Mouse (Mus musculus) right cerebral cortex, postnatal 4 days (tissue): ENCODE results near the gene Ctf1.

Experiments
- DNase-seq: peaks from one replicate; pipeline ENCODE4 v3.0.0-alpha.2; 2022

Ctf1 gene

GRCm38 (mm10) chr7:127712461-127713385 is at the start of gene Ctf1:
Gene Ctf1, plus strand, starts transcription at chr7:127712736.
- peak; percentile 77 for DNase-seq

GRCm38 (mm10) chr7:127662926-127663325 is 49.6 kb upstream of the Ctf1 start:
- DNase-seq, result no peak

DNA sequence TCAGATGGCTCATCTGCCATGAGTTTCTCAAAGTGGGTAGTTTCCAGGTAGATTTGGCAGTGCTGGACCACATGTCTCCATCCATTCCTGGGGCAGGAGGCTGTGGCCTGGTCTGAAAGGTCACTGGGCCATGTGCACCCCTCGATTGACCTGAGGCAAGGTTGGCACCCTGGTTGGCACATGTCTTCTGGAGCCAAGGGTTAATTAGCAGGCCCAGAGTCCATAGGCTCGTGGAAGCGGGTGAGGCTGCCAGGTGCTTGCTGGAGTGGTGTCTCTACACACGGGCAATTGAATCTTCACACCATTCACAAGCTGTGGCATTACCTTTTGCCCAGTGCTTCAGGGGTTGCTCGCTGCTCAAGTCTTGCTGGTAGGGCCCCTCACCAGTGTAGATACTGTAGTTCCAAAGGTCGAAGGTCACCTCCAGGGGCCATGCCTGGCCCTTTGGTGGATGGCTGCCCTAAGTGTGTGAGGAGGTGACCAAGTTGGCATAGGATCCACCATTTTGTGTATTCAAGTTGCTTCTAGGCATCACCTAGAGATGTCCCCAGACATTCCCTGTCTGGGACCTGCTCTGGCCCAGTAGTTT is 46.4 kb upstream of the Ctf1 start:
- DNase-seq, result no peak

DNA sequence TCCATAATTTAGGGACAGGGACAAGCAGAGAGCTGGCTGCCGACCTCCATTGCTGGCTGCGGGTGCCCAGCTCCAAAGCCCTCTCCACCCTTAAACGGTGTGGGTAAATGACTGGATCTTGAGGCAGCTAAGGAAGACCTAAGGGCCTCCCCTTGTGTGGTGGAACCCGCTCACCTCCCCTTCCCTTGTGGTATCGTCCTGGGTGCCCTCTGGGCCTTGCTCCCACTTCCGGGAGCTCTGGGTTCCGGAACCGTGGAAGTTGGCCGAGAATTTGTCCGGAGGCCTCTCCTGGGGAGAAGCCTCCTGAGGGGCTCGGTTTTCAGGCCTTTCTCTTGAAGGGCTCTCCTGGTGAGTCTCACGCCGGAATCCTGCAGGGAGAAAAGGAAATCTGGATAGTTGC is 45.9 kb upstream of the Ctf1 start:
- DNase-seq, result no peak

DNA sequence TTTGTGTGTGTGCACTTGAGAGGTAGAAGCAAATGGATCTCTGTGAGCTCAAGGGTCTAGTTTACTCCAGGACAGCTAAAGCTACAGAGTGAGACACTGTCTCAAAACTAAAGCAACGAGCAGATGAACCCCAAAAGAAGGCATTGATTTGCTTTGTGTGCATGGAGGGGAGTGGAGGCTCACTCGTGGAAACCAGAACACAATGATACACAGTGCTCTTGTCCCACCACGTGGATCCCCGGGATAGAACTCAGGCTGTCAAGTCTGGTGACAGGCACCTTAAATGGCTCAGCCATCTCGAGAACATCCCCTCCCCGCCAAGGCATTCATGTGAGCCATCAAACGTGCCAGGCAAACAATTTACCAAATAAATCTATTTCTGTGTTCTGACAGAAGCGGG is 45.4 kb upstream of the Ctf1 start:
- no peak for DNase-seq

DNA sequence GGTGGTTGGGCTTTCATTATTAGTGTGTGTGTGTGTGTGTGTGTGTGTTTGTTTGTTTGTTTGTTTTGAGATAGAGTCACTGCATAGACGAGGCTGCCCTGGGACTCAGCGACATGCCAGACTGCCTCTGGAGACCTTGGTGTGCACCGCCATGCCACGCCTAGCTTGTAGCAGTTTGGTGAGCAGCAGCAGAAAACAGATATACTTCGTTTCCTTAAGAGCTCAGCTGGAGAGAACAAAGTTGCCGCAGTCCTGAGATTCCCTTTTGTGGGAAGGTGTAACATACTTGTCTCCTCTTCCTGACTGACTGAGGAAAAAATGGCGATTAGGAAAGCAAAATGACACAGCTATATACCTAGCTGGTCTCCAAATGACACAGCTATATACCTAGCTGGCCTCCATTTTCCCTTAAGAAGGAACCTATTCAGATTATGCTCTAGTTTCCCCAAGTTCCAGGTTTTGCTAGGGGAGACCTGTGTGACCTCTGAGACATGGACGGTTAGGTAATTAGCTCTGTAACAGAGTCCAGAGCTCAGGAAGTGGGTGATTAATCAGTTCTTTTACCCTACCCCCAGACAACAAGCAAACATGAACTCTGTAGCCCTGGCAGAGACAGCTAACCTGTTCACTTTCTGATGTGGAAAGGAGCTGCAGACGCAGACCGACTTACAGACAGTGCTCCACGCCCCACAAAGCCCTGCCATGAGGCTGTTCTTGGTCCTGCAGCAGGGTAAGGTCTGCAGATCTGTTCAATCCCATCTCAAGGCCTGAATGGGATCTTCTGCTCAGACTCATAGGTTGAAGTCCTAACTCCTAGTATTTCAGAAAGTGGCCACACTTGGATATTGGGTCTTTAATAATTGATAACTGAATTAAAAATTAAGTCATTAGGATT is 40.4 kb upstream of the Ctf1 start:
- DNase-seq, result no peak

DNA sequence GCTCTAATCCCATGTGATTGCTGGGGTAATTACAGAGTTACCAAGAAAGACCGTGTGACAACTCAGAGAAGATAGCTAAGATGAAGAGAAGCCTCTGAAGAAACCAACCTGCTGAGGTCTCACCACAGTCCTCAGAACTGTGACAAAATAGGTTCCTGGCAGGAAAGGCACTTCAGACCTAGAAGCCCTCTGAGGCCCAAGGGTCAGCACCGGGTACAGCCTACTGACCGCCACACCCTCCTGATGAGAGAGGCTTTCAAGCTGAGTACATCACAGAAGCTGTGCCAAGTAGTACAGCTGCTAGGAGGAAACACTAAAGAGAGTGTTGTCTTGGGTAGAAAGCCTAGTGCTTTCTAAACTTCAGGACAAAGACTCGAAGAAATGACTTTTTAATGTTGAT is 39.8 kb upstream of the Ctf1 start:
- DNase-seq, result no peak

DNA sequence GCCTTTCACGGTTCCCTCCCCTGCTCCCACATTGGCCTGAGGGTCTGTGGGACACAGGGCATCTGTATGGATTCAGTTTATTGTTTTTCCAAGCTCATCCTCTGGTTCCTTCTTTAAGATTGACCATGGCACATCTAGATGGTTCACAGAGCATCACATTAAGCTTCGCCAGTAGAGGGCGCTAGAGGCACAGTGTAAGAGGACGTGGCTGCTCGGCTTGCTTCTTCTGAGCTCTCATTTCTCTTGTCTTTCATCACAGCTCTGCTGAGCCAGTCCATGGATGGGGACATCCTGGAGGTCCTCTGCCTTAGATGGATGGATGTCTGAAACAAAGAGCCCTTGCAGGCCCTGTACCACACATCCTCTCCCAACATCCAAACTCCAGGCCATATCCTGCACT is 37.6 kb upstream of the Ctf1 start:
- peak; percentile 91 for DNase-seq

DNA sequence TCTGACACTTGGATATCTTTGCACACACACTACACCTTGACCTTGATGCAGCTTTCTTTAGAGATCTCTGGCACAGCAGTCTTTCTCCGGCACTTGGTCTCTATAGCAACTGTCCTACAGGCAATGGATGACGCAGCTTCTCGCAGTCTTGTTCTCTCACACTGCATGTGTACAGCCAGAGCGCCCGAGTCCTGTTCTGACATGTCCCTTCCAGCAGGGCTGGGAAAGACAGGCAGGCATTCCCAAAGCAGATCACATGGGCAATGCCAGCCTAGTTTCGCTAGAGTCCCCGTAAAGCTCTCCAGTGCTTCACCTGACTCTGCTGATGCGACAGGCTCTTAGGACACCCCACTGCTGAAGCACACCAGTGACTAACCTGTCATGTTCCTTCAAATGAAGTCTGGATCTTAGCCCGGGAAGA is 37.1 kb upstream of the Ctf1 start:
- DNase-seq, result peak; percentile 39

GRCm38 (mm10) chr7:127677077-127677476 is 35.5 kb upstream of the Ctf1 start:
- DNase-seq, result peak; percentile 58

GRCm38 (mm10) chr7:127677609-127678008 is 34.9 kb upstream of the Ctf1 start:
- no peak for DNase-seq

DNA sequence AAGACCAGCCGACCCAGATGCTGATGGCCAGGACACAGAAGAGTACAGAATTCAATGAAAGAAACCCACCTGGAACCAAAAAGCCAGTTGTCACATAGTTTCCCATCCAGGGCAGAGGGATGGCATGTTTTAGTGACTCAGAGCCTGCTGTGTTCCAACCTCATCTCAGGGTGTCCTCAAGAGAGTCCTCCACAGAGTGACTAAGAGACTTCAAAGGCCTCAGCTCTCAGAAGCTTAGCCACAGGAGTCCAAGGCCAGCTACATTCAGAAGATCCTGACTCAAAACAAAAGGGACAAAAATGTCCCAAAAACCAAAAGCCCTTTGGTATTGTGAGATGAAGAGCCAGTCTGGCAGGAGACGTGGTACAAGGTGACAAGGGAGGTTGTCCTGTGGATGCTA is 33.7 kb upstream of the Ctf1 start:
- no peak for DNase-seq

- DNase-seq, result no peak
These were observed 32.0 kb upstream of the Ctf1 start for GRCm38 (mm10) chr7:127680541-127680940.

- DNase-seq, result no peak
These were observed 30.5 kb upstream of the Ctf1 start for GRCm38 (mm10) chr7:127681888-127682553.

- DNase-seq, result no peak
These were observed 27.1 kb upstream of the Ctf1 start for GRCm38 (mm10) chr7:127685304-127686018.

GRCm38 (mm10) chr7:127686740-127687449 is 25.6 kb upstream of the Ctf1 start:
- DNase-seq, result no peak

DNA sequence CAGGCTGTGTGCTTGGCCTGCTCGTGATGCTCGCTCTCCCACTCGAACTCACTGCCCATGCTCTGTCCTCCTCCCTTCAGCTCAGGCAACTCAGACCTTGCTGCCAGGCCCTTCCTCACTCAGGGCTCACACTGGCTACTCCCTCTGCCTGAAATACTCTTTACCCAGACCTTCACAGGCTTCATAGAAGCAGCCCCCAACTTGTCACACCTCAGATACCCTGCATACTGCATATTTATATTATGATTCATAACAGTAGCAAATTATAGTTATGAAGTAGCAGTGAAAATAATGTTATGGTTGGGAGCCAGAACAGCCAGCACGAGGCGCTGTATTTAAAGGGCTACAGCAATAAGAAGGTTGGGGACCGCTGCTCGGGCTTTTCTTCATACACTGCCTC is 23.6 kb upstream of the Ctf1 start:
- no peak for DNase-seq

GRCm38 (mm10) chr7:127689626-127690280 is 22.8 kb upstream of the Ctf1 start:
- no peak for DNase-seq

GRCm38 (mm10) chr7:127691221-127691989 is 21.1 kb upstream of the Ctf1 start:
- peak; percentile 54 for DNase-seq

GRCm38 (mm10) chr7:127693290-127693689 is 19.2 kb upstream of the Ctf1 start:
- DNase-seq, result no peak
